11 mouse cellular contexts compared by ENCODE assay signal in the genomic region with DNA sequence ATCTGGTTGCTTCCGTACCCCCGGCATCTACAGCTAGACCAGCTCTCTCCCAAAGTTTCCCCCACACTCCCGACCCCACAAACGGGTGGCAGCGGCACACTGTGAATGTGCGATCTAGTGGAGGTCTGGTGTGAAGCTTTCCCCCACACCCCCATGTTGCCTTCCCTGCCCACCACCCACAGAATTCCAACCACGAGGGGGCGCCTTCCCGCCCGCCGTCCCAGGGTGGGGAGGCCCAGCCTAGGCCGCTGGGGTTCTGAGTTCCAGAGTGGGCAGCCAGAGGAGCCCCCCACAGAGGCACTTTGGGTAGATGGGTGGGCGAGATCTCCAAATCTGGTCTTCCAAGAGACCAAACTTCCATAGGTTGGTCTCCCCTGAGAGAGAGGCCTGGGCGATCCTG. TPM values are rescaled to one million over a fixed set of nuclear protein-coding genes. Genes with fewer than 3 reads are reported as not detected.
A peak's percentile ranks its signal among the peaks of the same experiment; 100 is the strongest.
DNase-seq lines count a peak whose midpoint lies in the region; ATAC-seq lines count a peak whose summit lies in the region.
"Had no signal": no experiment of that assay in that cellular context is flagged by ENCODE, and none has a peak within 500 bp of the region (broad histone marks: within the 10 kb centered on the region; RNA-seq: fewer than 3 reads in every experiment).

No protein-coding gene starts in this region.

- DNase-seq in limb, embryonic 11.5 days (ENCODE audit: low spot score), result peak; percentile 38
- no peak for DNase-seq in limb, embryonic 10.5 days (ENCODE audit: low spot score)
- DNase-seq in ZHBTc4 (ENCODE audit: low read depth, low spot score), result peak; percentile 71
- DNase-seq in hindbrain, embryonic 10.5 days (ENCODE audit: low spot score), result peak; percentile 17
- no peak for DNase-seq in urinary bladder, postnatal 4 days (ENCODE audit: low spot score in 2 of 2)
- DNase-seq in gastrocnemius, postnatal 4 days (ENCODE audit: low spot score in 2 of 2), result no peak
- no peak for DNase-seq in lung, postnatal 14 days
- DNase-seq: left cerebral cortex, postnatal 4 days; thymus, postnatal 25 days had no signal

- no peaks in the 10 kb centered on the region for H3K4me1 ChIP-seq in limb, embryonic 11.5 days (ENCODE audit: control insufficient read depth, insufficient read depth, low read length)
- peaks cover 45% of the 10 kb centered on the region for H3K4me1 ChIP-seq in limb, embryonic 10.5 days
- H3K4me1 ChIP-seq in hindbrain, embryonic 10.5 days (replicated peaks), result peaks cover 81% of the 10 kb centered on the region
- H3K4me1 ChIP-seq in neural tube, embryonic 13.5 days (replicated peaks), result peaks cover 36% of the 10 kb centered on the region

- WGBS in limb, embryonic 11.5 days, result 41% methylated on average over 14 of the region's 14 CpGs
- WGBS in limb, embryonic 10.5 days, result 44% methylated on average over 14 of the region's 14 CpGs
- 42% methylated on average over 14 of the region's 14 CpGs for WGBS in hindbrain, embryonic 10.5 days
- 47% methylated on average over 14 of the region's 14 CpGs for WGBS in neural tube, embryonic 13.5 days

- H3K36me3 ChIP-seq in limb, embryonic 11.5 days (ENCODE audit: control insufficient read depth, insufficient read depth, low read length), result no peaks in the 10 kb centered on the region
- no peaks in the 10 kb centered on the region for H3K36me3 ChIP-seq in limb, embryonic 10.5 days
- H3K36me3 ChIP-seq in hindbrain, embryonic 10.5 days, result no peaks in the 10 kb centered on the region
- H3K36me3 ChIP-seq in neural tube, embryonic 13.5 days, result no peaks in the 10 kb centered on the region

- H3K27me3 ChIP-seq in limb, embryonic 11.5 days (ENCODE audit: control insufficient read depth, insufficient read depth, low read length), result peaks cover 37% of the 10 kb centered on the region
- H3K27me3 ChIP-seq in limb, embryonic 10.5 days (ENCODE audit: low read depth, poor library complexity, severe bottlenecking), result peaks cover 93% of the 10 kb centered on the region
- peaks cover 81% of the 10 kb centered on the region for H3K27me3 ChIP-seq in hindbrain, embryonic 10.5 days (ENCODE audit: insufficient read depth, poor library complexity, severe bottlenecking)
- H3K27me3 ChIP-seq in neural tube, embryonic 13.5 days, result peaks cover 61% of the 10 kb centered on the region

- no peak overlapping the region for H3K27ac ChIP-seq in limb, embryonic 11.5 days (replicated peaks; ENCODE audit: low read depth, low read length)
- no peak overlapping the region for H3K27ac ChIP-seq in limb, embryonic 10.5 days
- H3K27ac ChIP-seq in hindbrain, embryonic 10.5 days, result peak overlapping the region; percentile 78
- peak overlapping the region; percentile 46; the same call in 1 of the 2 replicates for H3K27ac ChIP-seq in neural tube, embryonic 13.5 days (replicated peaks)

- no peak overlapping the region for H3K9ac ChIP-seq in limb, embryonic 11.5 days (ENCODE audit: low read length)
- peak overlapping the region; percentile 64 for H3K9ac ChIP-seq in neural tube, embryonic 13.5 days

- H3K9me3 ChIP-seq in limb, embryonic 11.5 days (ENCODE audit: control insufficient read depth, low read length), result no peaks in the 10 kb centered on the region
- no peaks in the 10 kb centered on the region for H3K9me3 ChIP-seq in limb, embryonic 10.5 days (replicated peaks)
- no peaks in the 10 kb centered on the region for H3K9me3 ChIP-seq in hindbrain, embryonic 10.5 days
- H3K9me3 ChIP-seq in neural tube, embryonic 13.5 days, result no peaks in the 10 kb centered on the region

- no peak overlapping the region for H3K4me2 ChIP-seq in limb, embryonic 11.5 days (ENCODE audit: low read depth, severe bottlenecking)
- H3K4me2 ChIP-seq in neural tube, embryonic 13.5 days, result peak overlapping the region; percentile 40; the same call in 1 of the 2 replicates

- H3K4me3 ChIP-seq in limb, embryonic 11.5 days (ENCODE audit: low read depth, low read length), result no peak overlapping the region
- H3K4me3 ChIP-seq in limb, embryonic 10.5 days, result no peak overlapping the region
- peak overlapping the region; percentile 48 for H3K4me3 ChIP-seq in hindbrain, embryonic 10.5 days
- peak overlapping the region; percentile 32 for H3K4me3 ChIP-seq in neural tube, embryonic 13.5 days

- ATAC-seq in limb, embryonic 11.5 days (ENCODE audit: insufficient number of reproducible peaks, low FRiP score, low TSS enrichment, low read depth), result no peak
- ATAC-seq in neural tube, embryonic 13.5 days (ENCODE audit: low read depth), result no peak
- ATAC-seq: Patski had no signal

RNA-seq across cellular contexts. Expression of gene Sox10, which starts 2.2 kb away (rescaled TPM):
- 3.5 and 3.9 TPM in 2 replicates for polyA plus RNA-seq in limb, embryonic 11.5 days (2014; fragmentation: Nextera tagmentation; extraction: Ambion mirVana)
- 0.75 and 1.8 TPM in 2 replicates for polyA plus RNA-seq in limb, embryonic 10.5 days (2016; fragmentation: Nextera tagmentation; extraction: Ambion mirVana)
- 9.2 and 28.1 TPM in 2 replicates for polyA plus RNA-seq in hindbrain, embryonic 10.5 days (2016; fragmentation: Nextera tagmentation; extraction: Ambion mirVana)
- 20.4 and 23.5 TPM in 2 replicates for polyA plus RNA-seq in neural tube, embryonic 13.5 days (2015; fragmentation: Nextera tagmentation; extraction: Ambion mirVana)
- total RNA-seq in gastrocnemius, postnatal 4 days (2021), result 10 to 100 TPM; 11.6 to 13.7 TPM
- polyA plus RNA-seq: Patski had no signal

RNA-seq across cellular contexts. Expression of gene 1700088E04Rik, which starts 21.8 kb away (rescaled TPM):
- polyA plus RNA-seq in limb, embryonic 11.5 days (2014; fragmentation: Nextera tagmentation; extraction: Ambion mirVana), result 4.5 and 5.1 TPM in 2 replicates
- polyA plus RNA-seq in limb, embryonic 10.5 days (2016; fragmentation: Nextera tagmentation; extraction: Ambion mirVana), result 5.2 and 5.7 TPM in 2 replicates
- 9.8 and 16.1 TPM in 2 replicates for polyA plus RNA-seq in hindbrain, embryonic 10.5 days (2016; fragmentation: Nextera tagmentation; extraction: Ambion mirVana)
- 12.4 and 13.1 TPM in 2 replicates for polyA plus RNA-seq in neural tube, embryonic 13.5 days (2015; fragmentation: Nextera tagmentation; extraction: Ambion mirVana)
- total RNA-seq in gastrocnemius, postnatal 4 days (2021), result 1 to 10 TPM in 1 of 2 experiments, under 1 TPM in 1; 0.96 to 1.6 TPM

RNA-seq across cellular contexts. Expression of gene Polr2f, which starts 22.0 kb away (rescaled TPM):
- polyA plus RNA-seq in limb, embryonic 11.5 days (2014; fragmentation: Nextera tagmentation; extraction: Ambion mirVana), result 354 and 385 TPM in 2 replicates
- 351 and 426 TPM in 2 replicates for polyA plus RNA-seq in limb, embryonic 10.5 days (2016; fragmentation: Nextera tagmentation; extraction: Ambion mirVana)
- 383 and 404 TPM in 2 replicates for polyA plus RNA-seq in hindbrain, embryonic 10.5 days (2016; fragmentation: Nextera tagmentation; extraction: Ambion mirVana)
- polyA plus RNA-seq in neural tube, embryonic 13.5 days (2015; fragmentation: Nextera tagmentation; extraction: Ambion mirVana), result 259 and 278 TPM in 2 replicates
- total RNA-seq in gastrocnemius, postnatal 4 days (2021), result 10 to 100 TPM; 72.2 to 92.4 TPM

RNA-seq across cellular contexts. Expression of gene Micall1, which starts 54.1 kb away (rescaled TPM):
- 7.8 and 8.1 TPM in 2 replicates for polyA plus RNA-seq in limb, embryonic 11.5 days (2014; fragmentation: Nextera tagmentation; extraction: Ambion mirVana)
- polyA plus RNA-seq in limb, embryonic 10.5 days (2016; fragmentation: Nextera tagmentation; extraction: Ambion mirVana), result 6.8 and 9.7 TPM in 2 replicates
- polyA plus RNA-seq in hindbrain, embryonic 10.5 days (2016; fragmentation: Nextera tagmentation; extraction: Ambion mirVana), result 7.0 and 8.8 TPM in 2 replicates
- 10.4 and 11.2 TPM in 2 replicates for polyA plus RNA-seq in neural tube, embryonic 13.5 days (2015; fragmentation: Nextera tagmentation; extraction: Ambion mirVana)
- 10 to 100 TPM; 26.5 to 29.4 TPM for total RNA-seq in gastrocnemius, postnatal 4 days (2021)

Comparison
In these comparisons a context has a peak if more than half of its experiments do, and no peak if none do; other contexts are left out.
1. DNase-seq: peak in limb, embryonic 11.5 days (single experiment), ZHBTc4 (single experiment) and hindbrain, embryonic 10.5 days (single experiment); none in limb, embryonic 10.5 days (single experiment), urinary bladder, postnatal 4 days (0 of 2), gastrocnemius, postnatal 4 days (0 of 2) and lung, postnatal 14 days (single experiment).
2. H3K27ac ChIP-seq: peak in hindbrain, embryonic 10.5 days (single experiment) and neural tube, embryonic 13.5 days (single experiment); none in limb, embryonic 11.5 days (single experiment) and limb, embryonic 10.5 days (single experiment).
3. H3K4me3 ChIP-seq: peak in hindbrain, embryonic 10.5 days (single experiment) and neural tube, embryonic 13.5 days (single experiment); none in limb, embryonic 11.5 days (single experiment) and limb, embryonic 10.5 days (single experiment).